ENCODE assay signal across 20 mouse cellular contexts in the genomic region with DNA sequence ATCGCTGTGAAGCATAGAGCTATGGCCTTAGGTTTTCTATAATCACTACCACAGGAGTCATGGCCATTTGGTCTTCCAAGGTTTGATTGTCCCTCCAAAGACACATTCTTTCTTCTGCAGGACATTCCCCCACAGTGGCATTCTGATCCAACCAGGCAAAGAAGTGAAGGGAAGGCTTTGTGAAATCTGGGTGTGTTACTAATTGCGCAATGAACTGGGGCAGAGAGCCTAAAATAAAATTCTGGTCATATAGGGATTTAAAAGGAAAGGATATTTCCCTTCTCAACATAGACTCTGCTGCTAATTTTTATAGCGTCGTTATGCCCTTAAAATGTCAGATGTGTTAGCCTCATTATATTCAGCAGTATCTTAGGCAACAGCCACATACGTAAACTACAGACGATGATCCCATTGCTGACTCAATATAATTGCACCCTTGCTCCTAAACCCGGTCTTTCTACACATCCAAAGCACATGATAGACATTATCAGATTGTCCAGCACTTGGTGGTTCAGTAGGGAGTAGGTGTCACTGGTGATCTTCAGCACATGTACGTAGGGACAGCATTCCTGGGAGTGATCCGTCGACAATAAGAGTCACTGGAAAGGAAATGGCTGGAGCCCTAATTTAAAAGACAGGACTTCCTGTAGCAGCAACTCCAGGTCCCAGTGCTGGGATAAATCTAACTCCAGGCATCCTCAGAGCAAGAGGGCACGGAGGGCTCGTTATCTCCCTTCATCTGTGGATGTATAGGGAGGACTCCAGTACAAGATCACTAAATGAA.
DNase-seq lines count a peak whose midpoint lies in the region; ATAC-seq and TF ChIP-seq lines count a peak whose summit lies in the region.
"Had no signal": no experiment of that assay in that cellular context is flagged by ENCODE, and none has a peak within 500 bp of the region (broad histone marks: within the 10 kb centered on the region; RNA-seq: fewer than 3 reads in every experiment).

No protein-coding gene starts in this region.

- TF ChIP-seq CTCF in liver, postnatal 0 days (IDR thresholded peaks at IDR 0.05; ENCODE audit: low read depth): no peak

- H3K4me2 ChIP-seq in liver, embryonic 16.5 days (ENCODE audit: low read depth, low read length): no peak overlapping the region
- H3K4me2 ChIP-seq in liver, postnatal 0 days (ENCODE audit: low read depth, low read length): no peak overlapping the region
- H3K4me2 ChIP-seq in myocyte (ENCODE audit: low read depth): no peak overlapping the region
- H3K4me2 ChIP-seq: heart, embryonic 15.5 days; hindbrain, embryonic 14.5 days; neural tube, embryonic 12.5 days had no signal

- H3K4me3 ChIP-seq in liver, embryonic 16.5 days (ENCODE audit: low read depth, low read length): no peak overlapping the region
- no peak overlapping the region for H3K4me3 ChIP-seq in liver, postnatal 0 days (ENCODE audit: low read depth, low read length)
- H3K4me3 ChIP-seq in myocyte: no peak overlapping the region
- H3K4me3 ChIP-seq: heart, embryonic 15.5 days; midbrain, embryonic 10.5 days; neural tube, embryonic 12.5 days had no signal

- TF ChIP-seq EP300 in liver, postnatal 0 days (IDR thresholded peaks at IDR 0.05; ENCODE audit: low read depth): no peak

- H3ac ChIP-seq in myocyte (ENCODE audit: control insufficient read depth, insufficient read length): no peak overlapping the region

- no peaks in the 10 kb centered on the region for H3K36me3 ChIP-seq in liver, embryonic 16.5 days (ENCODE audit: control insufficient read depth, insufficient read depth)
- no peaks in the 10 kb centered on the region for H3K36me3 ChIP-seq in liver, postnatal 0 days (replicated peaks; ENCODE audit: insufficient read depth, low read length)
- no peaks in the 10 kb centered on the region for H3K36me3 ChIP-seq in myocyte (ENCODE audit: control insufficient read depth, insufficient read depth)
- H3K36me3 ChIP-seq: heart, embryonic 15.5 days; midbrain, embryonic 10.5 days; neural tube, embryonic 12.5 days had no signal

- no peaks in the 10 kb centered on the region for H3K27me3 ChIP-seq in liver, embryonic 16.5 days (ENCODE audit: control insufficient read depth, insufficient read depth, low read depth, low read length)
- no peaks in the 10 kb centered on the region for H3K27me3 ChIP-seq in liver, postnatal 0 days (ENCODE audit: insufficient read depth, low read length)
- no peaks in the 10 kb centered on the region for H3K27me3 ChIP-seq in myocyte (ENCODE audit: control insufficient read depth, insufficient read depth, insufficient read length)
- H3K27me3 ChIP-seq: heart, embryonic 15.5 days; neural tube, embryonic 12.5 days had no signal

- H3K79me2 ChIP-seq in myocyte (ENCODE audit: control insufficient read depth, insufficient read depth): no peaks in the 10 kb centered on the region

- H3K9ac ChIP-seq in liver, embryonic 16.5 days (ENCODE audit: low read depth, low read length): no peak overlapping the region
- H3K9ac ChIP-seq in liver, postnatal 0 days (replicated peaks): no peak overlapping the region
- H3K9ac ChIP-seq: heart, embryonic 15.5 days; hindbrain, embryonic 14.5 days; liver, embryonic 14.5 days; neural tube, embryonic 12.5 days had no signal

- no peaks in the 10 kb centered on the region for H3K9me3 ChIP-seq in liver, embryonic 16.5 days (replicated peaks; ENCODE audit: control insufficient read depth, low read length)
- H3K9me3 ChIP-seq in liver, postnatal 0 days (ENCODE audit: low read length): no peaks in the 10 kb centered on the region
- H3K9me3 ChIP-seq: heart, embryonic 15.5 days; midbrain, embryonic 10.5 days; neural tube, embryonic 12.5 days had no signal

- no peak for TF ChIP-seq POLR2A in myocyte (IDR thresholded peaks at IDR 0.05; ENCODE audit: insufficient read length, low read depth)

- DNase-seq in heart, adult 8-10 months (ENCODE audit: low spot score): peak; percentile 57
- no peak for DNase-seq in heart, postnatal 36 days
- no peak for DNase-seq in liver, postnatal 0 days
- peak; percentile 50 for DNase-seq in adipocyte (ENCODE audit: low spot score)
- DNase-seq in lung, adult 18-20 months: no peak
- DNase-seq: cerebellum, adult 8-10 months; kidney, postnatal 25 days; lung, postnatal 4 days; right cerebral cortex, postnatal 4 days; thymus, adult 2 months had no signal

- no peaks in the 10 kb centered on the region for H3K4me1 ChIP-seq in liver, embryonic 16.5 days (ENCODE audit: control insufficient read depth, low read depth, low read length)
- H3K4me1 ChIP-seq in liver, postnatal 0 days (ENCODE audit: insufficient read depth): no peaks in the 10 kb centered on the region
- H3K4me1 ChIP-seq: heart, embryonic 15.5 days; midbrain, embryonic 10.5 days; neural tube, embryonic 12.5 days had no signal

- 0 out of 2 replicates have a peak, but pooled peaks have one; percentile 13 for ATAC-seq in liver, embryonic 16.5 days (ENCODE audit: low read depth)
- ATAC-seq in liver, postnatal 0 days: no peak
- ATAC-seq: activated CD4-positive, CD25-positive, alpha-beta regulatory T cell, adult 4 months; CD4-positive, CD25-positive, alpha-beta regulatory T cell, adult 4 months; forebrain, embryonic 14.5 days had no signal

- 61% methylated on average over 12 of the region's 12 CpGs for WGBS in liver, embryonic 16.5 days (ENCODE audit: insufficient replicate concordance)
- 67% methylated on average over 12 of the region's 12 CpGs for WGBS in liver, postnatal 0 days (ENCODE audit: insufficient replicate concordance)

- intact Hi-C loops in heart, postnatal 36 days (cut with DNase I): no loop called here

- no peak overlapping the region for H3K27ac ChIP-seq in liver, embryonic 16.5 days (ENCODE audit: low read length)
- no peak overlapping the region for H3K27ac ChIP-seq in liver, postnatal 0 days (ENCODE audit: low read depth)
- H3K27ac ChIP-seq: heart, embryonic 15.5 days; hindbrain, embryonic 14.5 days; liver, embryonic 14.5 days; midbrain, embryonic 10.5 days; neural tube, embryonic 12.5 days had no signal

TF ChIP-seq in myocyte, 11 proteins besides CTCF, POLR2A, EP300 and RAD21:
- TF ChIP-seq CEBPB (IDR thresholded peaks at IDR 0.05; ENCODE audit: insufficient read depth, poor library complexity, severe bottlenecking) (peak; percentile 92), E2F4 (IDR thresholded peaks at IDR 0.05; ENCODE audit: insufficient read depth) (no peak)

Comparison
In these comparisons a context has a peak if more than half of its experiments do, and no peak if none do; other contexts are left out.
1. DNase-seq: peak in heart, adult 8-10 months (single experiment) and adipocyte (single experiment); none in heart, postnatal 36 days (0 of 2), liver, postnatal 0 days (single experiment) and lung, adult 18-20 months (0 of 2).